Mouse (Mus musculus) mouse embryonic stem cell (cell line): ENCODE measurements around the gene Tacc2.
"Not testable (repeated sequence)": the region's sequence is repeated elsewhere in the genome, so short reads cannot be mapped to it uniquely, and the experiment has no call there.

Experiments
- in situ Hi-C, 2 experiments: fragments of 300-500 bp; cut with MboI; formaldehyde crosslinking; loops; 1 replicate in 1 of 2; 3 replicates in 1 of 2; pipeline ENCODE4 v1.14.3; 2019 to 2020; ENCODE audit warnings: low sequenced_read_pairs in 2 of 2, low pct_unique_long_range_greater_than_20kb in 1 of 2, mixed read lengths in 1 of 2; ENCODE audit not compliant: unreplicated experiment in 1 of 2

Gene Tacc2

GRCm38 (mm10) chr7:130564596-130564995 lies 12.6 kb upstream of the Tacc2 start:
- in situ Hi-C loops = no loop called here

- in situ Hi-C loops = no loop called here
Measured at GRCm38 (mm10) chr7:130568783-130569436, 8.3 kb upstream of the Tacc2 start.

- in situ Hi-C loops = no loop called here
Measured at GRCm38 (mm10) chr7:130570472-130570871, 6.8 kb upstream of the Tacc2 start.

- in situ Hi-C loops = no loop called here
Measured at GRCm38 (mm10) chr7:130572821-130573220, 4.4 kb upstream of the Tacc2 start, which contains the start of gene Nsmce4a. Gene Nsmce4a (minus strand): TSS chr7:130573118.

GRCm38 (mm10) chr7:130573746-130574145 lies 3.5 kb upstream of the Tacc2 start:
- in situ Hi-C loops = no loop called here

- in situ Hi-C loops = no loop called here
Measured at GRCm38 (mm10) chr7:130574211-130574991, 2.8 kb upstream of the Tacc2 start.

- in situ Hi-C loops = no loop called here
Measured at GRCm38 (mm10) chr7:130576981-130577380, 257 bp upstream of the Tacc2 start.

- in situ Hi-C loops = no loop called here
Measured at GRCm38 (mm10) chr7:130578066-130578465, 828 bp downstream of the Tacc2 start.

- in situ Hi-C loops = no loop called here
Measured at GRCm38 (mm10) chr7:130578607-130579006, 1.4 kb downstream of the Tacc2 start.

GRCm38 (mm10) chr7:130586521-130587072 lies 9.4 kb downstream of the Tacc2 start:
- in situ Hi-C loops = no loop called here

GRCm38 (mm10) chr7:130590081-130590828 lies 13.0 kb downstream of the Tacc2 start:
- in situ Hi-C loops = no loop called here

- in situ Hi-C loops = no loop called here
Measured at GRCm38 (mm10) chr7:130590845-130591437, 13.7 kb downstream of the Tacc2 start.

GRCm38 (mm10) chr7:130592975-130593374 lies 15.7 kb downstream of the Tacc2 start:
- in situ Hi-C loops = not testable (repeated sequence)

GRCm38 (mm10) chr7:130593375-130594239 lies 16.4 kb downstream of the Tacc2 start:
- in situ Hi-C loops = not testable (repeated sequence)

GRCm38 (mm10) chr7:130596079-130596855 lies 19.0 kb downstream of the Tacc2 start:
- in situ Hi-C loops = not testable (repeated sequence)

GRCm38 (mm10) chr7:130597546-130597945 lies 20.3 kb downstream of the Tacc2 start:
- in situ Hi-C loops = no loop called here

GRCm38 (mm10) chr7:130600074-130600473 lies 22.8 kb downstream of the Tacc2 start:
- in situ Hi-C loops = no loop called here
